Mouse (Mus musculus) olfactory bulb, adult 2 months (tissue): ENCODE results near the gene Cdc14a. TPM values are rescaled to one million over a fixed set of nuclear protein-coding genes. Genes with fewer than 3 reads are reported as not detected.

Experiments
- H3K27ac ChIP-seq: fragments of 200-500 bp; 2 replicates; pipeline ENCODE4 v1.5.1; 2012; ENCODE audit warnings: low read depth, low read length; ENCODE audit not compliant: insufficient read depth
- H3K4me1 ChIP-seq: fragments of 200-500 bp; 2 replicates; pipeline ENCODE4 v1.6.1; 2012; ENCODE audit warnings: low read length; ENCODE audit not compliant: control insufficient read depth, insufficient read depth
- H3K4me3 ChIP-seq: fragments of 200-500 bp; 2 replicates; pipeline ENCODE4 v1.5.1; 2012; ENCODE audit warnings: mild to moderate bottlenecking, low read depth, low read length, moderate library complexity; ENCODE audit not compliant: insufficient read depth
- CTCF ChIP-seq: fragments of 200-500 bp; IDR thresholded peaks from 2 replicates; pipeline ENCODE4 v1.5.1; 2012; ENCODE audit warnings: low read depth, mild to moderate bottlenecking, low read length, moderate library complexity; ENCODE audit not compliant: insufficient read depth
- POLR2A ChIP-seq: fragments of 200-500 bp; IDR thresholded peaks from 2 replicates; pipeline ENCODE4 v1.6.1; 2012; ENCODE audit warnings: mild to moderate bottlenecking, low read depth, low read length, moderate library complexity; ENCODE audit not compliant: insufficient read depth
- WGBS: fragments of 180-500 bp; shearing (Covaris S2); methylation state at CpG from one replicate; pipeline ENCODE4 v1.1.7; 2018; 5-methylcytosine and 5-hydroxymethylcytosine counted together
- polyA plus RNA-seq: library from polyadenylated mRNA; stranded (reverse); fragments of >200 nt; gene quantifications from 2 replicates; pipeline ENCODE4 v1.2.4, GENCODE M21; 2012; ENCODE audit warnings: low replicate concordance; ENCODE audit not compliant: missing spikeins, insufficient read depth, insufficient read length

Cdc14a gene
- polyA plus RNA-seq, 1 experiment: not detected

GRCm38 (mm10) chr3:116345245-116345644 is 78.6 kb downstream of the Cdc14a start:
- 91% methylated on average over 11 of the region's 11 CpGs for WGBS
- no peaks in the 10 kb centered on the region for H3K4me1 ChIP-seq
- TF ChIP-seq CTCF (no peak), POLR2A (no peak)
- no peak overlapping the region for H3K27ac ChIP-seq
- H3K4me3 ChIP-seq: no peak overlapping the region

DNA sequence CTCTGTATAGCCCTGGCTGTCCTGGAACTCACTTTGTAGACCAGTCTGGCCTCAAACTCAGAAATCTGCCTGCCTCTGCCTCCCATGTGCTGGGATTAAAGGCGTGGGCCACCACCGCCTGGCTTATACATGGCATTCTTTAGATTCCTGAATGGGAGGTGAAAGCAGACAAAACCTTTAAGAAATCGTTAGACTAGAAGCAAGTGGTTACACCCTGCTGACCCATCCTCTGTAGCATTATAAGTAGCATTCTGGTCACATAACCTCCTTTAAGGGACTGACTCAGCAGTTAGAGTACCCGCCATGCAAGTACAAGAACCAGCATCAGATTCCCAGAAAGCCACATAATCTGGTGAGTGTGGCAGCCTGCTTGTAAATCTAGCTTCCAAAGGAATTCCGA is 81.6 kb downstream of the Cdc14a start:
- Histone ChIP-seq H3K4me1 (no peaks in the 10 kb centered on the region), H3K27ac (no peak overlapping the region), H3K4me3 (no peak overlapping the region)
- WGBS: 92% methylated on average over 5 of the region's 5 CpGs
- TF ChIP-seq CTCF: no peak
- no peak for TF ChIP-seq POLR2A

- no peak for TF ChIP-seq CTCF
- no peak for TF ChIP-seq POLR2A
- 42% methylated on average over 19 of the region's 19 CpGs for WGBS
- Histone ChIP-seq H3K4me1 (no peaks in the 10 kb centered on the region), H3K27ac (no peak overlapping the region), H3K4me3 (no peak overlapping the region)
Measured at GRCm38 (mm10) chr3:116340950-116341624, 82.7 kb downstream of the Cdc14a start.

DNA sequence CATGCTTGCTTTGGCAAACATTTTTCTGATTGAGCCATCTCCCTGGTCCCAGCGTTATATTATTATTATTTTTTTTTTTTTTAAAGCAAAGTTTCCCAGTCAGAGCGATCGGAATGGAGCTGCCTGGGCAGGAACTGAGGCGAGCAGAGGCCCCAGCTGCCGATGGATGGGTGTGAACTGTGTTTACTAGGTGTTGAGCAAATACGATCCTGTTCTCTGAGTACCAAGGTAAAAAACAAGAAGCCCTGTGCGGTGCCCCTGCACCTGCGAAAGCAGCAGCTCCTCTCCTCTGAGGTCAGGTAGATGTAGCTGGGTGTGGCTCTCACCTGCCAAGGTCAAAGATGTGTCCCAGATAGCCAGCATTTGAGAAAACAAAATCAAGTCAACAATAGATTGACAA is 83.6 kb downstream of the Cdc14a start:
- no peak for TF ChIP-seq POLR2A
- no peak for TF ChIP-seq CTCF
- Histone ChIP-seq H3K4me3 (no peak overlapping the region), H3K4me1 (no peaks in the 10 kb centered on the region), H3K27ac (no peak overlapping the region)
- WGBS: 94% methylated on average over 8 of the region's 8 CpGs

GRCm38 (mm10) chr3:116338616-116339015 is 85.2 kb downstream of the Cdc14a start:
- H3K27ac ChIP-seq: no peak overlapping the region
- no peak for TF ChIP-seq CTCF
- TF ChIP-seq POLR2A: no peak
- WGBS: 83% methylated on average over 6 of the region's 6 CpGs
- H3K4me1 ChIP-seq: no peaks in the 10 kb centered on the region
- no peak overlapping the region for H3K4me3 ChIP-seq

- Histone ChIP-seq H3K4me1 (no peaks in the 10 kb centered on the region), H3K4me3 (no peak overlapping the region), H3K27ac (no peak overlapping the region)
- TF ChIP-seq CTCF: no peak
- TF ChIP-seq POLR2A: no peak
- WGBS: 91% methylated on average over 5 of the region's 5 CpGs
Measured at GRCm38 (mm10) chr3:116337840-116338239, 86.0 kb downstream of the Cdc14a start.

- TF ChIP-seq POLR2A (no peak), CTCF (no peak)
- Histone ChIP-seq H3K4me3 (no peak overlapping the region), H3K4me1 (no peaks in the 10 kb centered on the region), H3K27ac (no peak overlapping the region)
- 68% methylated on average over 4 of the region's 4 CpGs for WGBS
Measured at GRCm38 (mm10) chr3:116335036-116335435, 88.8 kb downstream of the Cdc14a start.

- TF ChIP-seq POLR2A (no peak), CTCF (no peak)
- no peaks in the 10 kb centered on the region for H3K4me1 ChIP-seq
- no peak overlapping the region for H3K4me3 ChIP-seq
- 84% methylated on average over 6 of the region's 6 CpGs for WGBS
- no peak overlapping the region for H3K27ac ChIP-seq
Measured at GRCm38 (mm10) chr3:116333711-116334110, 90.1 kb downstream of the Cdc14a start.

- WGBS: 12% methylated on average over 7 of the region's 7 CpGs
- no peaks in the 10 kb centered on the region for H3K4me1 ChIP-seq
- H3K27ac ChIP-seq: no peak overlapping the region
- TF ChIP-seq POLR2A: no peak
- TF ChIP-seq CTCF: 0 out of 2 replicates have a peak, but pooled peaks have one; percentile 18
- H3K4me3 ChIP-seq: no peak overlapping the region
Measured at GRCm38 (mm10) chr3:116333229-116333628, 90.6 kb downstream of the Cdc14a start.

DNA sequence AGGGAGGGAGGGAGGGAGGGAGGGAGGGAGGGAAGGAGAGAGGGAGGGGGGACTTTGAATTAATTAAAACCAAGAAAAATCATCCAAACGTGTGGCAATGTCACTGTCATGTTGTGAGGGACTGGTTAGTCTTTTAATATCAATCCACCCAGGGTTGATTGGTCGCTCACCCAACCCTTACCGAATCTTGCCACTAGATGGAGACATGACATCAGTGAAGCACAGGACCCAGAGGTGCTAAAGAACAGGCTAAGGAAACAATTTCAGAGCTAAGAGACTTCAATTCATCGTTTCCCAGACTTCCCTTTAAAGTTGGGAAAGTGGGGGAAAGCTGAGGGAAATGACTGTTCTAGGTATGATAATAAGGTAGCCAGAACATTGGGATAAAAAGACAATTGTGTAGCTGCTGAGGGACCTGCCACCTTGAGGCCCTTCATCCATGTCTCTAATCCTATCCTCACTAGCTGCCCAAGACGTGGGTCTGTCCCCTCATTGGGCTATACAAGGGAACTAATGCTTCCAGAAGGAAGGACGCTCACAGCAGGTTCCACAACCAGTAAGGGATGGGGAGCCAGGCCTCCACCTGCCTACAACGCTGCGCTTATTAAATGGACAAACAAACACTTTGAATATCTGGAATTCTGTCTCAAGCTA is 91.9 kb downstream of the Cdc14a start:
- TF ChIP-seq POLR2A (no peak), CTCF (no peak)
- whole genome bisulfite sequencing: 39% methylated on average over 8 of the region's 8 CpGs
- H3K4me3 ChIP-seq: no peak overlapping the region
- peaks cover 1% of the 10 kb centered on the region for H3K4me1 ChIP-seq
- no peak overlapping the region for H3K27ac ChIP-seq
